Mouse (Mus musculus) heart, postnatal 0 days (tissue): ENCODE measurements at regions not wholly inside any gene's neighbourhood (a gene's known extent, or its start where the extent isn't known, plus 50 kb on each side); places are given as distances from the start of the nearest gene placed in this dataset.

ENCODE experiments used
- CTCF ChIP-seq: IDR thresholded peaks from 2 replicates; pipeline ENCODE4 v1.5.1; 2016; ENCODE audit warnings: antibody characterized with exemption, control low read depth, low read depth
- EP300 ChIP-seq: IDR thresholded peaks from 2 replicates; pipeline ENCODE4 v1.6.1; 2016; ENCODE audit warnings: antibody characterized with exemption, low read depth

GRCm38 (mm10) chr10:66873468-66873867 is 222.5 kb upstream of the Jmjd1c start:
- no peak for TF ChIP-seq CTCF
- TF ChIP-seq EP300: no peak
